Mouse (Mus musculus) embryonic facial prominence, embryonic 15.5 days (tissue): ENCODE measurements at regions not wholly inside any gene's neighbourhood (a gene's known extent, or its start where the extent isn't known, plus 50 kb on each side); places are given as distances from the start of the nearest gene placed in this dataset.
A peak's percentile ranks its signal among the peaks of the same experiment; 100 is the strongest.

Experiments used
- ATAC-seq: fragments of 200-750 bp; cut with Nextera tagmentation; 2 replicates; pipeline ENCODE4 v1.8.0; 2017; ENCODE audit warnings: low read depth, moderate TSS enrichment; ENCODE audit not compliant: insufficient number of reproducible peaks, low FRiP score, low TSS enrichment
- H3K27ac ChIP-seq: fragments of 300-500 bp; sonication (generic); replicated peaks from 2 replicates; pipeline ENCODE4 v1.5.1; 2015; ENCODE audit warnings: mild to moderate bottlenecking, inconsistent platforms
- H3K27me3 ChIP-seq: fragments of 300-500 bp; sonication (generic); 2 replicates; pipeline ENCODE4 v1.6.1; 2015; ENCODE audit warnings: inconsistent platforms
- H3K36me3 ChIP-seq: fragments of 300-500 bp; sonication (generic); 2 replicates; pipeline ENCODE4 v1.6.1; 2015; ENCODE audit warnings: mild to moderate bottlenecking, inconsistent platforms
- H3K4me1 ChIP-seq: fragments of 300-500 bp; sonication (generic); 2 replicates; pipeline ENCODE4 v1.6.1; 2015; ENCODE audit warnings: inconsistent platforms
- H3K4me2 ChIP-seq: fragments of 300-500 bp; sonication (generic); replicated peaks from 2 replicates; pipeline ENCODE4 v1.6.1; 2015; ENCODE audit warnings: mild to moderate bottlenecking, inconsistent platforms
- H3K4me3 ChIP-seq: fragments of 300-500 bp; sonication (generic); replicated peaks from 2 replicates; pipeline ENCODE4 v1.5.1; 2015; ENCODE audit warnings: mild to moderate bottlenecking, inconsistent platforms
- H3K9ac ChIP-seq: fragments of 300-500 bp; sonication (generic); 2 replicates; pipeline ENCODE4 v1.6.1; 2015; ENCODE audit warnings: inconsistent platforms
- H3K9me3 ChIP-seq: fragments of 300-500 bp; sonication (generic); replicated peaks from 2 replicates; pipeline ENCODE4 v1.6.1; 2016; ENCODE audit warnings: inconsistent platforms
- WGBS: fragments of 180-500 bp; shearing (Covaris S2); methylation state at CpG from one replicate; pipeline ENCODE4 v1.1.7; 2015; 5-methylcytosine and 5-hydroxymethylcytosine counted together

- Histone ChIP-seq H3K36me3 (no peaks in the 10 kb centered on the region), H3K27me3 (no peaks in the 10 kb centered on the region), H3K27ac (no peak overlapping the region), H3K9me3 (no peaks in the 10 kb centered on the region), H3K9ac (no peak overlapping the region), H3K4me3 (no peak overlapping the region), H3K4me2 (no peak overlapping the region), H3K4me1 (no peaks in the 10 kb centered on the region)
- no peak for ATAC-seq
- WGBS, result 78% methylated on average over 5 of the region's 5 CpGs
These were observed 51.9 kb upstream of the Slco4a1 start for GRCm38 (mm10) chr2:180404168-180404567.

- ATAC-seq, result no peak
- Histone ChIP-seq H3K4me2 (no peak overlapping the region), H3K9ac (no peak overlapping the region), H3K9me3 (no peaks in the 10 kb centered on the region), H3K4me3 (no peak overlapping the region), H3K36me3 (no peaks in the 10 kb centered on the region), H3K27ac (no peak overlapping the region), H3K27me3 (no peaks in the 10 kb centered on the region), H3K4me1 (no peaks in the 10 kb centered on the region)
- 65% methylated on average over 8 of the region's 8 CpGs for WGBS
These were observed 52.4 kb upstream of the Slco4a1 start for GRCm38 (mm10) chr2:180403621-180404020.

- no peak for ATAC-seq
- H3K36me3 ChIP-seq, result no peaks in the 10 kb centered on the region
- no peak overlapping the region for H3K27ac ChIP-seq
- H3K9me3 ChIP-seq, result no peaks in the 10 kb centered on the region
- no peak overlapping the region for H3K4me3 ChIP-seq
- no peak overlapping the region for H3K9ac ChIP-seq
- no peak overlapping the region for H3K4me2 ChIP-seq
- WGBS, result 80% methylated on average over 9 of the region's 9 CpGs
- H3K27me3 ChIP-seq, result no peaks in the 10 kb centered on the region
- no peaks in the 10 kb centered on the region for H3K4me1 ChIP-seq
These were observed 53.1 kb upstream of the Slco4a1 start for GRCm38 (mm10) chr2:180402851-180403459.

- Histone ChIP-seq H3K4me2 (no peak overlapping the region), H3K9ac (no peak overlapping the region), H3K9me3 (no peaks in the 10 kb centered on the region), H3K4me3 (no peak overlapping the region), H3K27me3 (no peaks in the 10 kb centered on the region), H3K27ac (no peak overlapping the region), H3K4me1 (no peaks in the 10 kb centered on the region), H3K36me3 (no peaks in the 10 kb centered on the region)
- no peak for ATAC-seq
- 79% methylated on average over 4 of the region's 4 CpGs for WGBS
These were observed 53.6 kb upstream of the Slco4a1 start for GRCm38 (mm10) chr2:180402433-180402832.

GRCm38 (mm10) chr2:180401409-180402391 lies 54.3 kb upstream of the Slco4a1 start:
- no peak for ATAC-seq
- 77% methylated on average over 8 of the region's 8 CpGs for WGBS
- no peak overlapping the region for H3K4me2 ChIP-seq

GRCm38 (mm10) chr2:180400514-180401019 lies 55.5 kb upstream of the Slco4a1 start:
- no peaks in the 10 kb centered on the region for H3K9me3 ChIP-seq

More at GRCm38 (mm10) chr2:180401409-180402391, 54.3 kb upstream of the Slco4a1 start:
- Histone ChIP-seq H3K9ac (no peak overlapping the region), H3K9me3 (no peaks in the 10 kb centered on the region), H3K27me3 (no peaks in the 10 kb centered on the region), H3K4me3 (no peak overlapping the region), H3K27ac (no peak overlapping the region), H3K36me3 (no peaks in the 10 kb centered on the region), H3K4me1 (no peaks in the 10 kb centered on the region)

GRCm38 (mm10) chr2:180399651-180400513 lies 56.2 kb upstream of the Slco4a1 start:
- peak; percentile 30; the same call in 1 of the 2 replicates for ATAC-seq
- Histone ChIP-seq H3K4me3 (no peak overlapping the region), H3K4me1 (no peaks in the 10 kb centered on the region), H3K9ac (no peak overlapping the region), H3K9me3 (no peaks in the 10 kb centered on the region), H3K27ac (no peak overlapping the region), H3K27me3 (no peaks in the 10 kb centered on the region), H3K4me2 (no peak overlapping the region), H3K36me3 (no peaks in the 10 kb centered on the region)
- 67% methylated on average over 8 of the region's 8 CpGs for WGBS

More at GRCm38 (mm10) chr2:180400514-180401019, 55.5 kb upstream of the Slco4a1 start:
- no peak overlapping the region for H3K9ac ChIP-seq
- H3K27me3 ChIP-seq, result no peaks in the 10 kb centered on the region
- no peak for ATAC-seq
- no peaks in the 10 kb centered on the region for H3K36me3 ChIP-seq
- H3K4me1 ChIP-seq, result no peaks in the 10 kb centered on the region
- no peak overlapping the region for H3K4me3 ChIP-seq
- no peak overlapping the region for H3K4me2 ChIP-seq
- WGBS, result 84% methylated on average over 5 of the region's 5 CpGs
- H3K27ac ChIP-seq, result no peak overlapping the region

GRCm38 (mm10) chr2:180398851-180399447 lies 57.1 kb upstream of the Slco4a1 start:
- H3K4me1 ChIP-seq, result no peaks in the 10 kb centered on the region
- H3K4me3 ChIP-seq, result no peak overlapping the region
- H3K9me3 ChIP-seq, result no peaks in the 10 kb centered on the region
- H3K4me2 ChIP-seq, result no peak overlapping the region
- H3K27me3 ChIP-seq, result no peaks in the 10 kb centered on the region
- ATAC-seq, result no peak
- no peaks in the 10 kb centered on the region for H3K36me3 ChIP-seq
- WGBS, result 85% methylated on average over 6 of the region's 6 CpGs
- no peak overlapping the region for H3K9ac ChIP-seq
- H3K27ac ChIP-seq, result no peak overlapping the region

- no peak for ATAC-seq
- Histone ChIP-seq H3K27me3 (peaks cover 2% of the 10 kb centered on the region; the same call in 1 of the 2 replicates), H3K4me2 (no peak overlapping the region), H3K4me3 (no peak overlapping the region), H3K9ac (no peak overlapping the region), H3K36me3 (no peaks in the 10 kb centered on the region), H3K9me3 (no peaks in the 10 kb centered on the region), H3K27ac (no peak overlapping the region), H3K4me1 (no peaks in the 10 kb centered on the region)
- 89% methylated on average over 4 of the region's 4 CpGs for WGBS
These were observed 57.6 kb upstream of the Slco4a1 start for GRCm38 (mm10) chr2:180398481-180398754.

GRCm38 (mm10) chr2:180397723-180398480 lies 58.1 kb upstream of the Slco4a1 start:
- 86% methylated on average over 11 of the region's 11 CpGs for WGBS
- H3K4me2 ChIP-seq, result no peak overlapping the region
- no peak for ATAC-seq

More at GRCm38 (mm10) chr2:180397723-180398480, 58.1 kb upstream of the Slco4a1 start:
- H3K9me3 ChIP-seq, result no peaks in the 10 kb centered on the region
- H3K9ac ChIP-seq, result no peak overlapping the region
- H3K36me3 ChIP-seq, result no peaks in the 10 kb centered on the region
- no peaks in the 10 kb centered on the region for H3K4me1 ChIP-seq
- H3K4me3 ChIP-seq, result no peak overlapping the region
- H3K27me3 ChIP-seq, result peaks cover 4% of the 10 kb centered on the region; the same call in 1 of the 2 replicates
- H3K27ac ChIP-seq, result no peak overlapping the region
